Mouse (Mus musculus) right cerebral cortex, postnatal 10 days (tissue): ENCODE results near the gene Pparg.

Experiments used
- DNase-seq, 2 experiments: peaks; one replicate each; pipeline ENCODE4 v3.0.0; 2021; ENCODE audit warnings: low spot score in 2 of 2

Pparg gene

DNA sequence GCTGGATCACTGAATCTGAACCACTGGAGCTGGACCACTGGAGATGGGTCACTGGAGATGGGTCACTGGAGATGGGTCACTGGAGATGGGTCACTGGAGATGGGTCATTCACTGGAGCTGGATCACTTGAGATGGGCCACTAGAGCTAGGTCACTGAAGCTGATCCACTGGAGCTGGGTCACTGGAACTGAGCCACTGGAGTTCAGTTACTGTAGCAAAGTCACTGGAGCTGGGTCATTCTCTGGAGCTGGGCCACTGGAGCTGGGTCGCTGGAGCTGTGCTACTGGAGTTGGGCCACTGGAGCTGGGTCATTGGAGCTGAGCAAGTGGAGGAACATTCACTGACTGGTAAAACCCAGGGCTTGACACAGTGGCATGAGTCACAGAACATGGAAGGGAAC is 145.7 kb downstream of the Pparg start:
- DNase-seq = no peak

- DNase-seq = no peak
Observed at GRCm38 (mm10) chr6:115511447-115511846, 150.7 kb downstream of the Pparg start.

GRCm38 (mm10) chr6:115513207-115513606 is 152.5 kb downstream of the Pparg start:
- no peak for DNase-seq

- DNase-seq = no peak
Observed at GRCm38 (mm10) chr6:115517904-115518303, 157.2 kb downstream of the Pparg start.

DNA sequence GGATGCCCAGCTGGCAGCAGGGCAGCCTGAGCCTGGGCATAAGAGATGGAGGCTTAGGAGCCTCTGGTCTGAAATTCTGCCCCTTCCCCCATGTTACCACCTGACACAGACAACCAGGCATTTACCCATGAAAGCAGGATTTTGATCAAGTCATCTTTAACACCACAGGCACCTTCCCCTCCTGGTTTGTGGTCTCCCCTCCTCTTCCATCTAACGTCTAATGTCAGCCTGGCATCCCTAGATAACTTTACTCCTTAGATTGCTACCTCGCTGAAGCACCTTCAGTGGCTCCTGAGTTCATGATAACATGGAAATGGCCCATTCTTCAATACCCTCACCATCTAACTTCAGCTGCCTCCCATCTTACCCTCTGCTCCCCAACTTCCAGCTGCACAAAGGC is 157.6 kb downstream of the Pparg start:
- no peak for DNase-seq

GRCm38 (mm10) chr6:115519275-115519699 is 158.5 kb downstream of the Pparg start:
- DNase-seq = no peak

DNA sequence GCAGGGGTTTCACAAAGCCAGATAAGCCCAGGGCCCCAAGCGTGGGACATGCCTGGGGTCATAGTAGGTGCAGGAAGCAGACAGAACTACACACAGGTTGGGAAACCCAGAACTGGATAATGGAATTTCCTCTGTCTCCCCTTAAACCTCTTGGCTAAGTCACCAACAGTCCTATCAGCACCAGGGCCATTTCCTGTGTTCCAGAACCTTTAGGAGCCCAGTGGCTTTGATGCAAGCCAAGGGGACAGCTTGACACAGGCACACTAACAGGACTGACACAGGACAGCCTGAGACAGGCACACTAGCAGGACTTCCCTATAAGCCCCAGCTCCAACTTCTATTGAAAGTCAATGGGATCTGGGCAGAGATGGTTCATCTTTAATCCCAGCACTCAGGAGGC is 161.2 kb downstream of the Pparg start:
- no peak for DNase-seq

DNA sequence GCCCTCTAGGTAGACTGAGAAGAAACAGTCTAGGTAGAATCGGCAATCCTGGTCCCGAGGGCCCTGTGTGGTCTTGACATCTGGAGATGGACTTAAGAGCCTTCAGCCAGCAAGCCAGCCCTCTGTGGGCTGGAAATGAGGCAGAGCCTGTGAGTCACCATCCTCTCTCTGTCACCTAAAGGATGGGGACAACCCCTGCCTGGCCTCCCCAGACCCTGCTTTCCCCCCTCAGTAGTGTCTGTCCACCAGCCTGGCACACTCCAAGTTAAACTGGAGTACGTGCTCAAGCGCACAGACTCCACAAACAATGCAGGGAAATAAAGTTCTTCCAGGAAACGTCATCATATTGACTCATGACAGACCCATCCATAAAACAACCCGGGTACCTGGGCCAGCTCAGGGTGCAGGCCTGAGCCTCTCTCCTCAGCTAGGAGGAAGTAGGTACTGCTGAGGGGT is 162.0 kb downstream of the Pparg start:
- DNase-seq = no peak

GRCm38 (mm10) chr6:115523201-115523600 is 162.4 kb downstream of the Pparg start:
- peak in 1 of 2 experiments; percentile 50 for DNase-seq

DNA sequence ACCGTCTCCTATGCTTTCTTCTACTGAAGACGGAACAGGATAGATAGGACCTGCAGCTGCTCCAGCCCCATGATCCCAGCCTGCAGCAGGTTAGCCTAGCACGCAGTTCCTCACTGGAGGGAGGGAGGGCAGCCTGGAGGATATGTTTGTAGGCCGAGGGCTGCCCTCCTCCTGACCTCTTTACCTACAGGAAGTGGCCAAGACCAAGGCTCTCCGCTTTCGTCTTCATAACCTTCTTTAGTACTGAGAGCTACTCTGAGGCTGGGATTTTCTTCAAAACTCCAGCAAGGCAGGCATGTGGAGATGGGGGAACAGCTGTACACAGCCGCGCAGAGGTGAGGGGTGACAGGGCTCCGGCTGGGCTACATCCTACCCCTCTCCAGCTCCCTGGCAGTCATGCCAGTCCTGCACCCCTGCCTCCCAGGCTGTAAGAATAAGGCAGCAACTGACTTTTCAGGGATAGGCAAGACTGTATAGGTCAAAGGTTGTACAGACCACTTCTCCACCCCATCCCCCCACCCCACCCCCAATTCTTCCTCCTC is 163.8 kb downstream of the Pparg start:
- no peak for DNase-seq

GRCm38 (mm10) chr6:115527418-115527817 is 166.7 kb downstream of the Pparg start:
- no peak for DNase-seq

DNA sequence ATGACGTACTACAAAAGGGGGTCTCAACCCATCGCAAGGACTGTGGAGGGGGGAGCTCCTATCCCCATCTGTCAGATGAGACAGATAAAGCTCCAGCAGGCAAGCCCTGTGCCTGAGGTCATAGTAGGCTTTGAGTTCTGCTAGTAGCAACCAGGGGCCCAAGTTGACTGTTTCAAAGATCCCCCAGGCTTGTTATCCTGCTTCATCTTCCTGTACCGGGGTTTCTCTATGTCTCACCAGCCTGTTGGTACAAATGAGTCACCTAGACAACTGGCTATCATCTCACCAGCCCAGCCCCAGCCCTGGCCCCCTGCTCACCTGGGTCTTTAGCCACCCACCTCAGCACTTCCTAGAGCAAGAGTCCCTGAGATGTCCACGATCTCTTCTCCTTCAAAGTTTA is 167.6 kb downstream of the Pparg start:
- no peak for DNase-seq

- peak; percentile 45 to 48 for DNase-seq
Observed at GRCm38 (mm10) chr6:115534617-115535016, 173.9 kb downstream of the Pparg start.

- DNase-seq = no peak
Observed at GRCm38 (mm10) chr6:115536169-115536568, 175.4 kb downstream of the Pparg start.

- peak; percentile 86 to 88 for DNase-seq
Observed at GRCm38 (mm10) chr6:115538645-115539429, 178.1 kb downstream of the Pparg start.
